Mouse (Mus musculus): ENCODE results near the gene Kri1.
"Not testable (repeated sequence)": the region's sequence is repeated elsewhere in the genome, so short reads cannot be mapped to it uniquely, and the experiment has no call there.

Kri1 gene

DNA sequence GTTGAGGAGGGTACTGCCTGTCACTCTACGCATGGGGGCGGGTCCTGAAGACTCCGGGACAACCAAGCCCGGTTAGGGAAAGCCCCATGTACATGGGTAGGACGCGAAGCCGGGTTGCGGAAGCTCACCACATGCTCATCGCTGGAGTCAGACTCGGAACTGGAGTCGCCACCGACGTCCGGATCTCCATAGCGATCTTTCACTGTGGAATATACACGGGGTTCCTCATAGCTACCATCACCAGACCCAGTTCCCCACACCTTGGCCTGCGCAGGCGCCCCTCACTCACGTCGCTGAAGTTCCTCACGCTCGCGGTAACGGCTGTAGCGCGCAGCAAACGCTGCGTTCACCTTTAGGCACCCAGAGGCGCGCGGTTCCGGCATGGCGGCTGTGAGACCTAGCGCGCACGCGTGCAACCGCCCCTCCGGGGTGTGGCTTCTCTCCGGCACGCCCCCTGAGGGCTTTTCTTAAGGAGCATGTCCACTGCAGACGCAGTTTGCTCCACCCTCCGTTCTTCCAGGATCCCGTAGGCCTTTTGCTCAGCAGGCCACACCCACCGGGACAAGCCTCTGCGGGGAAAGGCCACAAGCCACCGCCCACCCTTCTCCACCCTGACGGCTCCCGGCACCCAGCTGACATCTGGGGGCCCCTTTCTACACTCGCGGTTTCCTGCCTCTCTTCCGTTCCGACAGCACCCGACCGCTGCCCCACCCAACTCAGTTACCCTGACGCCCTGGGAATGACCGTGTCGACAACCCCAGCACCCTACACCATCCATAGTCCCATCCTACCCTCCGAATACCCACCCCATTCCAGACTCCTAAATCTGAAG, at the start of gene Kri1:
Gene Kri1 (minus strand): TSS at position 399 of the 832 bp plus-strand sequence.
- peak; percentile 94 to 96 for DNase-seq (ENCODE audit: low spot score in 2 of 2)

DNA sequence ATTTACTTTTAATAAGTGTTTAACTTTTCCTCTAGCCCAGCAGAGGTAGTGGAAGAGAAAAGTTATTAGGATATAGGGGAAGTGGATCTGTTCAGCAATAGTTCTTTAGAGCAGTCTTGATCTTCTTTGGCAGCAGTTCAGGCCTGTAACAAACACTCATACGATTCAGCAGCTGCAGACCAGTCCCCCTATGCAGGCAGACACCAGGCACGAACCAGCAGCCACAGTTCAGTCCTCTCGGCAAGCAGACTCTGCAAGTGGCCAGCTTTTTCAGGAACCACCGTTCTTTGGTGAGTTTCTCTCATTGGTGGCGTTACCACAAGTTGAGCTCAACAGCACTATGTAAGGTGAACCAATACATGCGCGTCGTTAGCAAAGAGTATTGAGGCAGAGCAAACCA, 48.7 kb upstream of the Kri1 start:
- no peak for DNase-seq (ENCODE audit: low spot score in 2 of 2)

DNA sequence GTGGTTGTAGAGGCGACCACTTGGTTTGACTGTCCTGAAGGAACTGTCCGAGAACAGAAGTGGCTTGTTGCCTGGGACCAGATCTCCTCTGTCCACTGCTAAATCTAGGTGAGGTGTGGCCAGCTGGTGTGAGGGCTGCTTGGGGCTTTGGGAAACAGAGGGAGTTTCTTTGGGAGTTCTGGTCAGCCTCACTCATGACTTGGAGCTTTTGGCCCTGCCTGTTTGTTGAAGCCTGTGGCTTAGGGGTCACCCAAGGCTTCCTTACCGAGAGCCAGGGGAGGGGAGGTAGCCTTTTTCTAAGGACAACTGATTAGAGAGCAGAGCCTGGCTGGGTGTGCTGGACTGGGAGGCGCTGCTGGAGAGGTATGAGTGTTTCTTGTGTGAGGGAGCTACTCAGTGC, 47.6 kb upstream of the Kri1 start:
- DNase-seq (ENCODE audit: low spot score in 2 of 2), result no peak

DNA sequence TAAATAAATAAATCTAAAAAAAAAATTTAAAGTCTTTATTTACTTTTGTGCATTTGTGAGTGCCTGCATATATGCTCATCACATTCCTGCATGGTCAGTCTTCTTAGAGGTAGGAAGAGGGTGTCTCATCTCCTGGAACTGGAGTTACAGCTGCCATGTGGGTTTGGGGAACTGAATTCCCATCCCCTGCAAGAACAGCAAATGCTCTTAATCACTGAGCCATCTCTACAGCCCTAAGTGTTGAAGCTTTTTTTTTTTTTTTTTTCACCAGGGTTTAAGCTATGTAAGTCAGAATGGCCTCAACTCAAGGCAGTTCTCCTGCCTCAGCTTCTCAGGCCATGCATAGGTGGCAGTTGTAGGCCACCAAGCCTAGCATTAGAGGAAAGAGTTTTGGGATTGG, 47.0 kb upstream of the Kri1 start:
- no peak for DNase-seq (ENCODE audit: low spot score in 2 of 2)

DNA sequence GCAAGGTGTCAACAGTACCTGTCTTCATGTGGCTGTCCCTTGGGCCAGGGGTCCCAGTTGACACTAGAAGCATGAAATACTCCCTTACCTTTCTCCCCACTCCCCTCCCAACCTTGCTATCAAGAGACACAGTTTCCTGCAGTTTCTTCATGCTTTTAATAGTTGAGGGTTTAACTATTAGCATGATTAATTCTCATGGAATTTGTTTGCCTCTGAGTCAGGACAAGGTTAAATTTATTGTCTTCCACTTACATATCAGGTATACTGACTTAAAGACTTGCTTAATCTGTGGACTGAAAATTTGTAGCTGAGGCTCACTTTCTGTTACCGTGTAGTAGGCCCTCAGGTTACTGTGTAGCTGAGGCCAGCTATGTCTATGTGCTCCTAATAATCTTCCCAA, 45.8 kb upstream of the Kri1 start:
- DNase-seq (ENCODE audit: low spot score in 2 of 2), result no peak

DNA sequence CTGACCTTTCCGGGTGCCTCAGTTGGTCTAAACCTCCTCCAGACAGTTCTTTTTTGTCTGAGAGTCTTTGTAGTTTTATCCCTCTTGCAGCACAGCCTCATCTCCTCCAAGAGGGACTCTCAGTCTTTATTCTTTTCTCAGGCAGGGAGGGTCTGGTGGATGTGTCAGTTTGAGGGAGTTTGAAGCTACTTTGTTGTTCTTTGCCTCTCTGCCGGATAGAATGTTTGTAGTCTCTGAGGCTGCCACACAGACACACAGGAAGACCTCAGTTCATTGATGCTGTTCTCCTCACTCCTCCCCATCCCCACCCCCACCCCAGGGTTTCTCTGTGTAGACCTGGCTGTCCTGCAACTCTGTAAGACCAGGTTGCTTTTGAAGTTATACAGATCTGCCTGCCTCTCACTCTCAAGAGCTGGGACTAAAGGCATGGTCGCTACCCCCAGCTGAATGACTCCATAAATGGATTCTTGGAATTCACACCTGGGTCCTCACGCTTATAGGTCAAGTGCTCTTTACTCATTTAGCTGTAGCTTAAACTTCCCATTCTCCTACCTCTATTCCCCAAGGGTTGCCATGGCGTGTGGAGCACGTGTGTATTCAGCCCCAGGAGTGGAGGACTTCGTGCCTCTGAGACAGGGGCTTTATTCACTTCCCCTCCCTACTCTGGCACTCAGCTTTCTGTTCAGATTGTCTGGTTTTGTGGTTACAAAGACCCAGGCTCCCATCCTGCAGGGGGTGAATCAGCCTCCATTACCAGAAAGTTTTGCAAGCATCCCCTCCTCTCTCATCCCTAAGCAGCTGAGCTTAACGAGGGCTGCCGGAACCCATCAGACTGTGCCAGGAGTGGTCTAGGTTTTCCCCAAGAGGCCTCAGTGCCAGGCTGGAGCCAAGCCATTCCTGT, 44.6 kb upstream of the Kri1 start:
- DNase-seq (ENCODE audit: low spot score in 2 of 2), result no peak

DNA sequence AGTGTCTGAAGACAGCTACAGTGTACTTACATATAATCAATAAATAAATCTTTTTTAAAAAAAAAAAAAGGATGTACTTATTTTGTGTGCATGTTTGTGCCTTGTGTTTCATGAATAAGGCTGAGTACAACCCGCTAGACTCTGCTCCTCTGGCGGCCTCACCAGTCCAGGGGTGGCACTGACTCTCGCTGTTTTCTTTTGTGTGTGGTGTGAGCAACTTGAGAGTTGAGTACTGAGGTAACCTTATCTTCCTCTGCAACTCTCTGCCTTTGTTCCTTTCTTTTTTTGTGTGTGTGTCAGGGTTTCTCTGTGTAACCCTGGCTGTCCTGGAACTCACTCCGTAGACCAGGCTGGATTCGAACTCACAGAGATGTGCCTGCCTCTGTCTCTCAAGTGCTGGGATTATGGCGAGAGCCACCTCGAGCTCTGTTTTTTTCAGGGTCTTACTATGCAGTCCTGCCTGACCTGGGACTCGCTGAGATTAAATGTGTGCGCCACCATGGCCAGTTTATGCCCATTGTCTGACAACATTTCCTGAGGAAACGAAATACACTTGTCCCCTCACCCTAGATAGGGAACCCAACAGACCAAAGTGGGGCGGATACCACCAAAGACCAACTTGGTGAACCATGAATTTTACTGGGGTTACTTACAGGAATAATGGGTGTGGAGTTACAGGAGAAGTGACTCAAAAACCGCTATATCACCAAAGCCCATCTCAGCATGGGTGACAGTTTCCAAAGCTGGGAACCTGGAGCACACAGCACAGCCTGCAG, 43.8 kb upstream of the Kri1 start:
- no peak for DNase-seq (ENCODE audit: low spot score in 2 of 2)

DNA sequence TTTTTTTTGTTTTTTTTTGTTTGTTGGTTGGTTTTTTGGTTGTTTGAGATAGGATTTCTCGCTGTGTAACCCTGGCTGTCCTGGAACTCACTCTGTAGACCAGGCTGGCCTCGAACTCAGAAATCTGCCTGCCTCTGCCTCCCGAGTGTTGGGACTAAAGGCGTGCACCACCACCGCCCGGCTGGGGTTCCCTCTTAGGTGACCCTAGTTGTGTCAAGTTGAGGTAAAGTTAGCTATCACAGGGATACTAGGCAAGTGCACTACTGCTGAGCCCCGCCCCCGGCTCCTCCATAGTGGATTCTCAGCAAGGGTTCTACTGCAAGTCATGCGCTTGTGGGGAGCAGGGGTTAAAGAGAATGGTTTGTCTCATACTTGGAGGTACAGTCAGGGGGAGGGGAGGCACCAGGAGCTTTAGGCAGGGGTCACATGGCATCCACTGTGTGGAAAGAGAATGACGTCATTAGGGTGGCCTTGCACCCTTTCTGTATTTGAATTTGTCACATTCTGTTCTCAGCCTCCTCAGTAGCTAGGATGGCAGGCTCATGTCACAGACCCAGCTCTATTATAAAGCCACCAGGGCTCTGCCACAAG, 42.0 kb upstream of the Kri1 start:
- DNase-seq (ENCODE audit: low spot score in 2 of 2), result no peak

DNA sequence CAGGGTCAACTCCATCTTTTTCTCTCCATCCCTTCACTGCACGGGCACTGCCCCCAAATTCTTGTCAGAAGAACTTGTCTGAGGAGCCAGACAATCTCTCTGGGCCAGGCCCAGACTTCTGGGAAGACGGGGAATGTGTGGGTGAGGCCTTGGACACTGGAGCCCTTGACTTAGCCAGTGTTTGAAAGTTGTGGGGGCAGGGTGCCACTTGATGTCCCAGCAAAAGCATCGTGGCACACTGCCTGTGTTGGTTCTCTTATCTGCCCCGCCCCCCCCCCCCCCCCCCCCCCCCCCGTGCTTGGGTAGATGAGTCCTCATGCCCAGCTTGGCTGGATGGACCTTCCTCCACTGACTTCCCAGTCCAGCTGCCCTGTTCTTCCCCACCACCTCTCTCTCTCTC, 41.3 kb upstream of the Kri1 start:
- DNase-seq (ENCODE audit: low spot score in 2 of 2), result no peak

DNA sequence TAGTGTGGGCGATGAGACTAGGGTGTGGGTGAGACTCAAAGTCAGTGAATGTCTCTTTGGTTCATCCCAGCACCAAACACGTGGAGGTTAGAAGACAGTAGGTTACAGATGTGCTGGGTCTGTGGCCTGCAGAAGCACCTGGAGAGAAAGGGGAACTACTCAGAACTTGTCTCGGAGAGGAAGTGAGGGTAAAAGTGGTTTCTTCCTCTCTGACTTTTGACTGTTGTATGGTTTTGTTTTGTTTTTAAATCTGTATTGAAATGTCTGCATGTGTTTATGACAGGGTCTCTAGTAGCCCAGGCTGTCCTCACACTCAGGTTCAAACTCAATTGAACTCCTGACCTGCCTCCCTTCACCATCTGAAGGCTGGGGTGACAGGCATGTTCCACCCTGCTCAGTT, 40.3 kb upstream of the Kri1 start:
- DNase-seq (ENCODE audit: low spot score in 2 of 2), result no peak

DNA sequence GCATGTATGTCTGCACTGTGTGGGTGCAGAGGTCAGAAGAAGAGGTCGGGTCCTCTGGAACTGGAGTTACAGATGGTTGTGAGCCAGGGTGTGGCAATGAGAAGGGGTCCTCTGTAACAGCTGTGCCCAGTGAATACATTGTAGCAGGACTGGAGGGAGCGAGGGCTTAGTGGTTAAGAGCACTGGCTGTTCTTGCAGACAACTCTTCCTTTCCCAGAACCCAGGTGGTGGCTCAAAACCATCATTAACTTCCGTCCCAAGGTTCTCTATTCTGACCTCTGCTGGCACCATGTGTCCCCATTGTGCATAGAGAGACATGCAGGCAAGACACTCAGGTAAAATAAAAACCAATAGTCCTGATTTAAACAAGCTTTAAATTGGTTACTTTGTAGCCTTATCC, 39.8 kb upstream of the Kri1 start:
- no peak for DNase-seq (ENCODE audit: low spot score in 2 of 2)

DNA sequence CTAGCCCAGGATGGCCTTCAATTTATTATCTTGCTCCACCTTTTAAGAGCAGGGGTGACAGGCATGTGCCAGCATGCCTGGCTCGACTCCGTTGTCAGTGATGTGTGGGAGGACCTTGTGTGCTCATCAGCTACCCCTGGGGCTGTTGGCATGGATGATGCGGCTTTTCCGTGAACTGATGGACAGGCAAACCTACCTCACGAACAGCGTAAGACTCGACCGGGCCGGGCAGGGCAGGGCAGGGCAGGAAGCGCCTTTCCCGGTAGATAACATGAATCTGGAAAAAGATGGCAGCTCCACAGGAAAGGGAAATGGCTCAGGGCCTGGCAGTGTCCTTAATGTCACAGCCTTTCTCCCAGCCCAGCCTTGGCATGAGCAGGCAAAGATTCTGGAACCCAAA, 36.5 kb upstream of the Kri1 start:
- no peak for DNase-seq (ENCODE audit: low spot score in 2 of 2)

DNA sequence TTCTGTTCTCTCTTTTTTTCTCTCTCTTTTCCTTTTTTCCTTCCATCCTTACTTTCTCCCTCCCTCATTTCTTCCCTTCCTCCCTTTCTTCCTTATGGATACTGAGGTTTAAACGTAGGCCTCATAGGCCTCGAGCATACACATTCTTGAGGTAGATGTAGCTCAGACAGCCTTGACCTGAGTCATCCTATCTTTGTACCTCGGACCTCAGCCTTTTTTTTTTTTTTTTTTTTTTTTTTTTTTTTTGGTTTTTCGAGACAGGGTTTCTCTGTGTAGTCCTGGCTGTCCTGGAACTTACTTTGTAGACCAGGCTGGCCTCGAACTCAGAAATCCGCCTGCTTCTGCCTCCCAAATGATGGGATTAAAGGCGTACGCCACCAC, 35.1 kb upstream of the Kri1 start:
- not testable (repeated sequence) for DNase-seq (ENCODE audit: low spot score in 2 of 2)

DNA sequence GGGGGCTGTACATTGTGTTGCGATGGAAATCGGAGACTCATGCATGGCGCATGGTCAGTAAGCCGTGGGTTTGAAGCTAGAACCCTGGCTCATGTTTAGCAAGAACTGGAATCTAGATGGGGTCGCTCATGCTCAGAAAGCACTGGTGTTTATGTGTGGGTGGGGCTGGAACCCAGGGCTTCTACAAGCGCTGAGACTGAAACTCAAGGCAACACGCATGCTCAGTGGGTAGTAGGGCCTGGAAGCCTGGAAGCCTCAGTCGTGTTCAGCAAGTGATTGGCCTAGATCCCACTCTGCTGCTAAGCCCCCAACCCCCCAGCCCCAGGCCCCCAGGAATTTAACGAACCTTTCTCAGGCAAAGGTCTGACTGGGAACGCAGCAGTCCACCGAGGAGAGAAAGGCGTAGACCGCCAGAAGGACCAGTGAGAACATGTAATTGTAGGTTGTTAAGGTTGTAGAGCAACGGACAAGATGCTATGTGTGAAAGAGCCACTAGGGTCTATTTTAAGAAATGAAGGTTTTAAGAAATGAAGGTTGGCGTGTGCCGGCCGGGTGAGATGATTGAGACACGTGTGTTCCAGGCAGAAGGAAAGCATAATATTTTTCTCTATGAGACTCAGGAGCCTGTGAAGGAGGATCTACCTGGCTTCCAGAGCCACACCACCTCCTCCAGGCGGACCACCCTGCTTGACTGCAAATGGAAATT, 34.6 kb upstream of the Kri1 start:
- DNase-seq (ENCODE audit: low spot score in 2 of 2), result no peak

DNA sequence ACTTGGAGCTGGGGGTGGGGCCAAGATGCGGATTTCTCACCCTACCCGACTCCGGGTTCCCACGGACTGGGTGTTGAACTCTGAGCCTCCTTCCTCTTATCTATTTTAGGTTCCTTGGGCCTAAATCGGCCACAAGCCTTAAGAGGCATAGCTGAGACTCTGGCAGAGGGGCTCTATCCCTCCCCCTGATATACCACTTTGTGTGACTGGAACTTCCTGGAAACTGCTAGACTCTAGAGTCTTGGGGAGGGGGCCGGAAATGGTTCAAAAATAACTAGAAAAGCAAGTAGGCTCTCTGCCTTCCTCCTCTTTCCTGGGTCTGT, 33.7 kb upstream of the Kri1 start:
- DNase-seq (ENCODE audit: low spot score in 2 of 2), result no peak

DNA sequence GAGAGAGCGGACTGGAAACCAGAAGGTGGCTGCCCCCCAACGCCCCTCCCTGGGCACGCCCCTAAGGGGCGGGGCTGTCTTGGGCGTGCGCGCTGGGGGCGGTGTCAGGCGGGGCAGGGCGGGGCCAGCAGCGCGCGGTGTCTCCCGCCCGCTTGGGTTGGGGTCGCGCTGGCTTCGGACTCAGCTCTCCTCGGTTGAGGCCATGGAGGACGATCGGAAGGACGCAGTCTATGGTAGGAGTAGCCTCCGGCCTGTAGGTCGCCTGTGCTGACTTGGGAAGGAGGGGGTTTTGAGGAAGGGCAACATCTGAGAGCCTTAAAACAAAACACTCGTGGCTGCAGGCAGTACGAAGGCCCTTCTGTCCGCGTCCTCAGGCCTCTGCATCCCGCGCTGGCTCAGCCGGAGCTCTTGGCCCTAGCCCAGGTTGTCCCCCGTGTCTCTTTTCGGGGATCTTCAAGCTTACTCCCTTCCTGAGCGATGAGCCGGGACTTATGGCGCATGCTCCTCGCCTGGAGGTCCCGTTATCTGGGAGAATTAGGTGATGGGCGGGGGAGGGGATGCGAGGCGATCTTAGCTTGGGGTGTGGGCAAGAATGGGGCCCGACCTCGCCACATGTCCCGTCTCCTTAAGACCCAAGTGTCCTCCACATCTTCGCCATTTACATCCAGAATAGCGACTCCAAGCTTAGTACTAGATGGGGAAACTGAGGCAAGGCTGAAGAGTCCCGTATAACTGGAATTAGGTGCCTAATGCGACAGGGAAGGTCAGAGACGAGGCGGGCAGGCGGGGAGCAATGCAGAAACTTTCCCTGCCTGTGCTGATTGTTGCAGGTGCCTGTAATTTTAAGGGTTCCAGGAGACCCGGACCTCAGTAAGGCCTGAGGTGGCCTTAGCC, 33.1 kb upstream of the Kri1 start, which contains the start of gene Slc44a2:
Gene Slc44a2 (plus strand): TSS at position 80 of the 894 bp plus-strand sequence.
- peak; percentile 27 to 66 for DNase-seq (ENCODE audit: low spot score in 2 of 2)

DNA sequence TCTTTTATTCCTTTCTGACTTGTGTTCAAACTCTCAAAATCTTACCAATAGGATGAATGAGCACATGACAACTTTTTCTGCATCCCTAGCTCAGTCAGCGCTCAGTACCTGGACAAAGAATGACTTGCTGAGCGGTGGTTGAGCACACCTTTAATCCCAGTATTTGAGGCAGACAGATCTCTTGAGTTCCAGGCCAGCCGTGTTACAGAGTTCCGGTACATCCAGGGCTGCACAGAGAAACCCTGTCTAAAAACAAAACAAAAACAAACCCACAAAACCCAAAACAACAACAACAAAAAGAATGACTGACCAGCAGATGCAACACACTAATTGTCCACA, 32.5 kb upstream of the Kri1 start:
- DNase-seq (ENCODE audit: low spot score in 2 of 2), result no peak

DNA sequence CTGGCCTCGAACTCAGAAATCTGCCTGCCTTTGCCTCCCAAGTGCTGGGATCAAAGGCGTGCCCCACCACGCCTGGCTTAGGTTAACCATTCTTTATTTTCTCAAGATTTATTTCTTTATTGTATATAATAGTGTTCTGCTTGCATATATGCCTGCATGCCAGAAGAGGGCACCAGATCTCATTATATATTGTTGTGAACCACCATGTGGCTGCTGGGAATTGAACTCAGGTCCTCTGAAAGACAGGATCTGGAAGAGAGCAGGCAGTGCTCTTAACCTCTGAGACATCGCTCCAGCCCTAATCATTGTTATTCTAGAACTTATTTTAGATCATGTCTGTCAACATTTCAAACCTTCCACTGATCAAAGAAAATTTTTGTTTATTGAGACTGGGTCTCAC, 31.7 kb upstream of the Kri1 start:
- no peak for DNase-seq (ENCODE audit: low spot score in 2 of 2)

DNA sequence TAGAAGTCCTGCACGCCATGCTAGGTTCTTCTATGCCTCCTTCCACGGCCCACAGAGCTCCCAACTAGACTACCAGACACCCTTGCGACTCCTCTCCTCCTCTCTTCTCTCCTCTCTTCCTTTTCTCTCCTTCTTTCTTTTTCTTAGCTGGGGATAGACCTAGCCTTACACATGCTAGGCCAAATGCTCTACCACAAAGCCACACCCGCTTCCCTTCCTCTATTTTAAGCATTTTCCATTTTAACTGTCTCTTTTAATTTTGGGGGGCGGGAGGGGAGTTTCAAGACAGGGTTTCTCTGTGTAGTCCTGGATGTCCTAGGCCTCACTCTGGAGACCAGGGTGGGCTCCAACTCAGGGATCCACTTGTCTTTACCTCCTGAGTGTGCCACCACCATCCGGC, 31.0 kb upstream of the Kri1 start:
- no peak for DNase-seq (ENCODE audit: low spot score in 2 of 2)

DNA sequence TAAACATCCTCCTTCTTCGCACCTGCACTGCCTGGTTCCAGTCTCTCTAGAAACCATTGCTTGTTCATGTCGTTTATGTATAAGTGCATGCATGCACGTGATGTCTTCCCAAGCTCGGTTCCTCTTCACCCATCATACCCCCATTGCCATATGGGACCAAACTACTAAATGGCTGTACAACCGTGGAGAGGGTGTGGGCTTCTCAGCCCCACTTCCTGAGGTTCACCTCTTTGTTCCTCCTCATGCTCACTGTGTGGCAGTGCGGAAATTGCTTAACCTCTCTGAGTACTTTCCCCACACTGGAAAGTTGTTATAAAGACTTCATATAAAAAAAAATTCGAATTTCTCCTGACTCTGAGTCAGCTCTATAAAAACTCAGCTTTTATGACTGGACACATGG, 28.9 kb upstream of the Kri1 start:
- DNase-seq (ENCODE audit: low spot score in 2 of 2), result no peak

Data from frontal cortex, postnatal 14 days (tissue).